Mouse (Mus musculus): Measurements from ENCODE around the gene Tmcc3.

DNA sequence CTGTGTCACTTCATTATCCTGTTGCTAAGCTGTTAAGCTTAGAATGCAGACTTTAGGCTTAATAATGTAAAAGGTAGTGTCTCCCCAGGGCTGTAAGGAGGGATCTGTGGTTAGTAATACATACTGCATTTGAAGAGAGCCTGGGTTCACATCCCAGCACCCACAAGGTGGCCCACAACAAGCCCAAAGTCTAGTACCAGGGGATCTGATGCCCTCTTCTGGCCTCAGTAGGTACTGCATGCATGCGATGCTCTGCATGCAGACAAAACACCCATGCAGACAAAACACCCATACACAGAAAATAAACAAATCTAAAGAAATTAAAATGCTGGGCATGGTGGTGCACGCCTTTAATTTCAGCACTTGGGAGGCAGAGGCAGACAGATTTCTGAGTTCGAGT, 149.6 kb downstream of the Tmcc3 start:
- no peak for TF ChIP-seq POLR2A (IDR thresholded peaks at IDR 0.05; ENCODE audit: low read depth, low read length)
- peak; percentile 33; the same call in 1 of the 2 replicates for TF ChIP-seq CTCF (IDR thresholded peaks at IDR 0.05; ENCODE audit: extremely low read depth, insufficient read depth, insufficient read length, insufficient replicate concordance)
